Mouse (Mus musculus) heart, postnatal 0 days (tissue): ENCODE results near the gene C1qtnf5. TPM values are rescaled to one million over a fixed set of nuclear protein-coding genes. Genes with fewer than 3 reads are reported as not detected.
A peak's percentile ranks its signal among the peaks of the same experiment; 100 is the strongest.

Experiments
- ATAC-seq: fragments of 200-750 bp; cut with Nextera tagmentation; 2 replicates; pipeline ENCODE4 v1.8.0; 2017; ENCODE audit warnings: low read depth, moderate number of reproducible peaks, moderate library complexity; ENCODE audit not compliant: insufficient read depth
- DNase-seq: peaks from one replicate; pipeline ENCODE4 v3.0.0-alpha.2; 2016; ENCODE audit warnings: low spot score
- H3K27ac ChIP-seq: fragments of 300-500 bp; sonication (generic); 2 replicates; pipeline ENCODE4 v1.5.1; 2014; ENCODE audit warnings: low read depth, mild to moderate bottlenecking
- H3K27me3 ChIP-seq: fragments of 300-500 bp; sonication (generic); 2 replicates; pipeline ENCODE4 v1.6.1; 2014; ENCODE audit warnings: low read length, mixed read lengths; ENCODE audit not compliant: control insufficient read depth, insufficient read depth
- H3K36me3 ChIP-seq: fragments of 300-500 bp; sonication (generic); replicated peaks from 2 replicates; pipeline ENCODE4 v1.6.1; 2014; ENCODE audit warnings: low read length, mixed read lengths; ENCODE audit not compliant: control insufficient read depth, insufficient read depth
- H3K4me1 ChIP-seq: fragments of 300-500 bp; sonication (generic); 2 replicates; pipeline ENCODE4 v1.6.1; 2014; ENCODE audit warnings: antibody characterized with exemption; ENCODE audit not compliant: control insufficient read depth, insufficient read depth
- H3K4me2 ChIP-seq: fragments of 300-500 bp; sonication (generic); 2 replicates; pipeline ENCODE4 v1.6.1; 2014; ENCODE audit warnings: low read depth, mild to moderate bottlenecking, low read length, moderate library complexity
- H3K4me3 ChIP-seq: fragments of 300-500 bp; sonication (generic); 2 replicates; pipeline ENCODE4 v1.5.1; 2014; ENCODE audit warnings: low read depth, low read length
- H3K9ac ChIP-seq: fragments of 300-500 bp; sonication (generic); replicated peaks from 2 replicates; pipeline ENCODE4 v1.6.1; 2014; ENCODE audit warnings: low read depth, low read length, mixed read lengths
- H3K9me3 ChIP-seq: fragments of 300-500 bp; sonication (generic); replicated peaks from 2 replicates; pipeline ENCODE4 v1.6.1; 2016; ENCODE audit warnings: low read length; ENCODE audit not compliant: control insufficient read depth
- CTCF ChIP-seq: IDR thresholded peaks from 2 replicates; pipeline ENCODE4 v1.5.1; 2016; ENCODE audit warnings: antibody characterized with exemption, control low read depth, low read depth
- EP300 ChIP-seq: IDR thresholded peaks from 2 replicates; pipeline ENCODE4 v1.6.1; 2016; ENCODE audit warnings: antibody characterized with exemption, low read depth
- WGBS: fragments of 180-500 bp; shearing (Covaris S2); extraction: QIAGEN DNeasy Blood & Tissue Kit; methylation state at CpG from one replicate; pipeline ENCODE4 v1.1.7; 2014; 5-methylcytosine and 5-hydroxymethylcytosine counted together
- polyA plus RNA-seq: library from polyadenylated mRNA; unstranded; fragments of >200 nt; fragmentation: Nextera tagmentation; extraction: Ambion mirVana; gene quantifications from 2 replicates; pipeline ENCODE4 v1.2.1, GENCODE M21; 2015
- total RNA-seq: library from RNA; depleted of rRNA; stranded (reverse); fragments of >200 nt; gene quantifications from 2 replicates; pipeline ENCODE4 v1.2.3, GENCODE M21; 2014; ENCODE audit warnings: low replicate concordance

Gene C1qtnf5
- total and polyA plus RNA-seq, 2 experiments from 2014 or later, result 4.1 to 9.0 TPM

DNA sequence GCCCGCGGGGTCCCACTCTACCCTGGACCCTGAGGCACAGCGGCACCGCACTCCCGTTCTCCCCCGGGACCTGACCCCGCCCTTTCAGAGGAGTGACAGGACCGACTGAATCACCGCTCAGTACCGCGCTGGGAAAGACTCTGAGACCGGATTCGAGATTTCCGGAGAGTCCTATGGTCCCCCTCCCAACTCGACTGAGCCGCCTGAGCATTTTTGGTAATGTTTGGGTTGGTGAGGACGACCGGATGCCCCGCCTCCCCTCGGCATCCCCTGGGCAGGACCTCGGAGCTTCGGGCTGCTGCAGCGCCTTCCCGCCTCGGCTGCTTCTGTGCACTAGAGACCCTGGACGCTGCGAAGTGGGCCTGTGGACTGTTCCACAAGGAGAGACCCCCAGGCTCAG, 23.0 kb downstream of the C1qtnf5 start:
- peak overlapping the region; percentile 58 for H3K9ac ChIP-seq
- TF ChIP-seq EP300 (peak; percentile 67), CTCF (no peak)
- H3K4me3 ChIP-seq, result peak overlapping the region; percentile 50
- peak overlapping the region; percentile 86 for H3K4me2 ChIP-seq
- ATAC-seq (peak; percentile 62), DNase-seq (peak; percentile 90)
- H3K27me3 ChIP-seq, result no peaks in the 10 kb centered on the region
- no peaks in the 10 kb centered on the region for H3K9me3 ChIP-seq
- H3K36me3 ChIP-seq, result no peaks in the 10 kb centered on the region
- under 1% methylated on average over 27 of the region's 27 CpGs for WGBS
- peaks cover 29% of the 10 kb centered on the region for H3K4me1 ChIP-seq
- H3K27ac ChIP-seq, result peak overlapping the region; percentile 97

DNA sequence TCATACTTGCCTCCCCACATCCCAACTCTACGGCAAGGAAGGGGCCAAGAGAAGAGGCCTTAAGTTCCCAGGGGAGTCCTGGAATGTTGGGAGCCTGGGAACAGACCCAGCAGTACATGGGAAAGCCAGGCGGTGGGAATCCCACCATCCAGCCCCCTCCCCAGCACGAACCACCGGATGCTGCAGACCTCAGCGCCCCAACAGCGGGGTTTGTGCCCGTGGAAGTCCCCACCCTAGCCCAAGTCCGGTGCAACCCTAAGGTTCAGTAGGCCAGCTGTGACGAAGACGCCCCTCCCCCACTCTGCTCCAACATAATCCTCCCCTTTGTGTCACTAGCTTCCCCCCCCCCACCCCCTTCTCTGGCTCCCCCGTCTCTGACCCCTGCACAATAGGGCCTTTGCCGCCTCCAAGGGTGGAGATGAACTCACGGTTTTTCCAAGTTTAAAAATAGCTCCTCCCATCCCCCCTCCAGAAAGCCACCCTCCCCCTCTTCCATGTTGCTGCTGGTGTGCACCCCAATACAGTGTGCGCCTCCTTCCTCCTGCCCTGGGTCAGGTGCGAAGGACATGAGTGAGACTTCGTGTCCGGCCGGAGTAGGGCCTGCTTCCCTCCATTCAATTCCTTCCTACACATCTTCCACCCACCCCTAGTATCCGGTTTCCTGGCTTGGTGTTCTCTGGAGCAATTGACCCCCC, 23.7 kb downstream of the C1qtnf5 start:
- 28% methylated on average over 19 of the region's 19 CpGs for WGBS
- H3K36me3 ChIP-seq, result no peaks in the 10 kb centered on the region
- H3K4me1 ChIP-seq, result peaks cover 31% of the 10 kb centered on the region
- ATAC-seq, result peak; percentile 19
- no peaks in the 10 kb centered on the region for H3K27me3 ChIP-seq
- peak; percentile 44 for DNase-seq
- TF ChIP-seq EP300 (no peak), CTCF (no peak)
- H3K9me3 ChIP-seq, result no peaks in the 10 kb centered on the region
- peak overlapping the region; percentile 58 for H3K9ac ChIP-seq
- H3K27ac ChIP-seq, result peak overlapping the region; percentile 97
- H3K4me3 ChIP-seq, result peak overlapping the region; percentile 50
- H3K4me2 ChIP-seq, result peak overlapping the region; percentile 86

DNA sequence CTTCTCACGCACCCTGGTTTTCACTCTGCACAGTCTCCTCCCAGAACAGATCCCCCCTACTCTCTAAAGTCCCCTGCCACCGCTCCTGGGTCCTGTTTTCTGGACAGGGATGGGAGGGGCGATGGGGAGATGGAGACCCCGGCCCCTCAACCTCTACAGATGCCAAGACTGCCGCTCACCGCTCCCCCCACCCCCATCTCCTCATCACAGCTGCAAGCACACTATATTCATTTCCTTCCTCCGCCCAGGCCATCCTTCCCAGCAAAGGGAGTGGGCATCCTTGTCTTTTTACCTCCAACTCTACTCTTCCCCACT, 24.2 kb downstream of the C1qtnf5 start:
- H3K4me1 ChIP-seq, result peaks cover 36% of the 10 kb centered on the region
- H3K4me3 ChIP-seq, result no peak overlapping the region

DNA sequence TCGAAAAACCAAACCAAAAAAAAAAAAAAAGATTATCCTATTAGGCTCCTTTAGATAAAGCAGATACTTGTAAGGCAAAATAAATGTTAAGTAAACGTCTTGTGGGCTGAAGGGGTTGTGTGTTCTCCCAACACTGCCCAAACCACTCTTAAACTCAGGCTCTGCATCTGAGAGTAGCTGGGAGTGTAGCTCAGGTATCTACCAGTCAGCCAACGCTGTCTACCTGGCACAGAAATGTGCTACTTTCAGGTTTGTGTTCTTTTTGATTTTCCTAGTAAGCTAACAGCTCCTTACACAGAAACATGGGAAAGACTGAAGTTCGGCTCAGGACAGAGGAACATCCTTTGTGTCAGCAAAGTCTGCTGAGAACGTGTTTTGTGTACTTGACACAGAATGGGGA, 25.2 kb downstream of the C1qtnf5 start:
- ATAC-seq (no peak), DNase-seq (no peak)
- Histone ChIP-seq H3K9ac (no peak overlapping the region), H3K4me2 (no peak overlapping the region), H3K4me1 (peaks cover 42% of the 10 kb centered on the region), H3K27ac (peak overlapping the region; percentile 97), H3K36me3 (peaks cover 8% of the 10 kb centered on the region), H3K9me3 (no peaks in the 10 kb centered on the region), H3K27me3 (no peaks in the 10 kb centered on the region), H3K4me3 (no peak overlapping the region)
- WGBS, result 67% methylated on average over 5 of the region's 5 CpGs
- TF ChIP-seq EP300, result no peak
- no peak for TF ChIP-seq CTCF

More for the DNA sequence above, 24.2 kb downstream of the C1qtnf5 start:
- H3K9me3 ChIP-seq, result no peaks in the 10 kb centered on the region
- H3K36me3 ChIP-seq, result no peaks in the 10 kb centered on the region
- H3K27me3 ChIP-seq, result no peaks in the 10 kb centered on the region
- no peak overlapping the region for H3K9ac ChIP-seq
- no peak for TF ChIP-seq CTCF
- no peak for TF ChIP-seq EP300
- H3K27ac ChIP-seq, result peak overlapping the region; percentile 97
- WGBS, result 52% methylated on average over 7 of the region's 7 CpGs
- peak overlapping the region; percentile 86 for H3K4me2 ChIP-seq
- ATAC-seq (no peak), DNase-seq (no peak)

DNA sequence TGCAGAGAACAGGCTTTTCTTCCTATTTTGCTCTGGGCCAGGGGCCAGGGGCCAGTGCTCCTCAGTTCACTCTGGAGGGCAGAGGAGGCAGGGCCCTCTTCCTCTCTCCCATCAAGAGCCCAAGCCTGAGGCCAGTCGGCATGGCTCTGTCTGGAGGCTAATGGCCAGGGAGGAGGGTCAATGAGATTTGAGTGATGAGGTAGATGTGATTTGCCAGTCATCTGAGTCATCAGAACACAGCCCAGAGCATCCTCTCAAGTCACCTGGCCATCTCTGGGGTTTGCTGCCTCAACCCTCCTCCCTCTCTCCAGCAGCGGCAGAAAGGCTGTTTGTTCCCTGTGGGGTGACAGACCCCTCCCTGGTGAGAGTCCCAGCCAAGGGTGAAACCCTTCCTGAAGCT, 26.2 kb downstream of the C1qtnf5 start:
- H3K27me3 ChIP-seq, result no peaks in the 10 kb centered on the region
- peak overlapping the region; percentile 97 for H3K27ac ChIP-seq
- peaks cover 39% of the 10 kb centered on the region for H3K4me1 ChIP-seq
- peak overlapping the region; percentile 76 for H3K4me3 ChIP-seq
- H3K4me2 ChIP-seq, result peak overlapping the region; percentile 91
- WGBS, result 10% methylated on average over 2 of the region's 2 CpGs
- peak overlapping the region; percentile 87 for H3K9ac ChIP-seq
- H3K36me3 ChIP-seq, result peaks cover 17% of the 10 kb centered on the region
- H3K9me3 ChIP-seq, result no peaks in the 10 kb centered on the region
- no peak for ATAC-seq
- no peak for TF ChIP-seq EP300
- TF ChIP-seq CTCF, result no peak
- no peak for DNase-seq
